Mouse (Mus musculus) limb, embryonic 15.5 days (tissue): Measurements from ENCODE around the gene Slc6a21. TPM values are rescaled to one million over a fixed set of nuclear protein-coding genes. Genes with fewer than 3 reads are reported as not detected.
"Not testable (repeated sequence)": the region's sequence is repeated elsewhere in the genome, so short reads cannot be mapped to it uniquely, and the experiment has no call there.

Experiments used
- ATAC-seq: fragments of 200-750 bp; cut with Nextera tagmentation; 2 replicates; pipeline ENCODE4 v1.8.0; 2017; ENCODE audit warnings: low read depth, moderate TSS enrichment; ENCODE audit not compliant: insufficient number of reproducible peaks, low FRiP score, low TSS enrichment
- H3K27ac ChIP-seq: fragments of 300-500 bp; sonication (generic); 2 replicates; pipeline ENCODE4 v1.5.1; 2015; ENCODE audit warnings: moderate library complexity, mild to moderate bottlenecking, inconsistent platforms
- H3K27me3 ChIP-seq: fragments of 300-500 bp; sonication (generic); 2 replicates; pipeline ENCODE4 v1.6.1; 2015; ENCODE audit warnings: inconsistent platforms
- H3K36me3 ChIP-seq: fragments of 300-500 bp; sonication (generic); 2 replicates; pipeline ENCODE4 v1.6.1; 2015; ENCODE audit warnings: inconsistent platforms
- H3K4me1 ChIP-seq: fragments of 300-500 bp; sonication (generic); 2 replicates; pipeline ENCODE4 v1.6.1; 2015; ENCODE audit warnings: inconsistent platforms
- H3K4me2 ChIP-seq: fragments of 300-500 bp; sonication (generic); 2 replicates; pipeline ENCODE4 v1.6.1; 2015; ENCODE audit warnings: mild to moderate bottlenecking, inconsistent platforms
- H3K4me3 ChIP-seq: fragments of 300-500 bp; sonication (generic); 2 replicates; pipeline ENCODE4 v1.5.1; 2015; ENCODE audit warnings: mild to moderate bottlenecking, inconsistent platforms
- H3K9ac ChIP-seq: fragments of 300-500 bp; sonication (generic); 2 replicates; pipeline ENCODE4 v1.6.1; 2015; ENCODE audit warnings: inconsistent platforms
- H3K9me3 ChIP-seq: fragments of 300-500 bp; sonication (generic); 2 replicates; pipeline ENCODE4 v1.6.1; 2016; ENCODE audit warnings: inconsistent platforms
- WGBS: fragments of 180-500 bp; shearing (Covaris S2); methylation state at CpG from one replicate; pipeline ENCODE4 v1.1.7; 2015; 5-methylcytosine and 5-hydroxymethylcytosine counted together
- polyA plus RNA-seq: library from polyadenylated mRNA; unstranded; fragments of >200 nt; fragmentation: Nextera tagmentation; extraction: Ambion mirVana; gene quantifications from 2 replicates; pipeline ENCODE4 v1.2.1, GENCODE M21; 2015

Gene Slc6a21
- polyA plus RNA-seq, 1 experiment from 2014 or later, result not detected

GRCm38 (mm10) chr7:45235656-45236180, 41.6 kb upstream of the Slc6a21 start:
- Histone ChIP-seq H3K9me3 (no peaks in the 10 kb centered on the region), H3K27ac (peak overlapping the region; percentile 44; the same call in 1 of the 2 replicates), H3K4me2 (peak overlapping the region; percentile 50), H3K9ac (0 out of 2 replicates have a peak overlapping the region, but pooled peaks have one; percentile 31), H3K36me3 (peaks cover 32% of the 10 kb centered on the region), H3K4me1 (peaks cover 35% of the 10 kb centered on the region), H3K27me3 (peaks cover 11% of the 10 kb centered on the region; the same call in 1 of the 2 replicates), H3K4me3 (peak overlapping the region; percentile 30)
- 0 out of 2 replicates have a peak, but pooled peaks have one; percentile 5 for ATAC-seq
- 28% methylated on average over 17 of the region's 17 CpGs for WGBS

- Histone ChIP-seq H3K36me3 (peaks cover 9% of the 10 kb centered on the region), H3K4me2 (no peak overlapping the region), H3K9me3 (no peaks in the 10 kb centered on the region), H3K4me1 (peaks cover 37% of the 10 kb centered on the region), H3K27ac (no peak overlapping the region), H3K9ac (no peak overlapping the region), H3K27me3 (peaks cover 12% of the 10 kb centered on the region; the same call in 1 of the 2 replicates), H3K4me3 (no peak overlapping the region)
- ATAC-seq, result no peak
- WGBS, result 77% methylated on average over 17 of the region's 17 CpGs
Measured at GRCm38 (mm10) chr7:45237747-45238699, 39.3 kb upstream of the Slc6a21 start.

GRCm38 (mm10) chr7:45238723-45239496, 38.4 kb upstream of the Slc6a21 start, which contains the start of gene Cd37:
Gene Cd37 (minus strand): TSS chr7:45239115.
- ATAC-seq, result no peak
- no peak within 1 kb of the TSS for H3K4me3 ChIP-seq
- H3K4me2 ChIP-seq, result no peak within 1 kb of the TSS
- H3K27ac ChIP-seq, result no peak within 1 kb of the TSS
- H3K4me1 ChIP-seq, result peaks cover 31% of the 10 kb centered on the region
- WGBS, result 43% methylated on average over 20 of the region's 20 CpGs
- no peaks in the 10 kb centered on the region for H3K9me3 ChIP-seq
- H3K36me3 ChIP-seq, result peaks cover 3% of the 10 kb centered on the region; the same call in 1 of the 2 replicates
- H3K9ac ChIP-seq, result no peak within 1 kb of the TSS
- peaks cover 12% of the 10 kb centered on the region; the same call in 1 of the 2 replicates for H3K27me3 ChIP-seq

- Histone ChIP-seq H3K27me3 (peaks cover 12% of the 10 kb centered on the region; the same call in 1 of the 2 replicates), H3K9me3 (no peaks in the 10 kb centered on the region), H3K36me3 (no peaks in the 10 kb centered on the region), H3K27ac (no peak overlapping the region), H3K9ac (no peak overlapping the region), H3K4me1 (peaks cover 19% of the 10 kb centered on the region), H3K4me2 (no peak overlapping the region), H3K4me3 (no peak overlapping the region)
- no peak for ATAC-seq
- WGBS, result 85% methylated on average over 7 of the region's 7 CpGs
Measured at GRCm38 (mm10) chr7:45240109-45240508, 37.2 kb upstream of the Slc6a21 start.

GRCm38 (mm10) chr7:45240633-45241388, 36.5 kb upstream of the Slc6a21 start, which contains the start of gene Slc6a16:
Gene Slc6a16 (plus strand): TSS chr7:45241085.
- no peak for ATAC-seq
- H3K36me3 ChIP-seq, result no peaks in the 10 kb centered on the region
- no peaks in the 10 kb centered on the region for H3K9me3 ChIP-seq
- H3K27ac ChIP-seq, result no peak within 1 kb of the TSS
- 16% methylated on average over 53 of the region's 53 CpGs for WGBS
- H3K9ac ChIP-seq, result 0 out of 2 replicates have a peak within 1 kb of the TSS, but pooled peaks have one; percentile 23
- H3K27me3 ChIP-seq, result peaks cover 12% of the 10 kb centered on the region; the same call in 1 of the 2 replicates
- H3K4me1 ChIP-seq, result peaks cover 12% of the 10 kb centered on the region
- H3K4me3 ChIP-seq, result peak within 1 kb of the TSS; percentile 28
- H3K4me2 ChIP-seq, result peak within 1 kb of the TSS; percentile 50

- Histone ChIP-seq H3K27ac (no peak overlapping the region), H3K27me3 (peaks cover 12% of the 10 kb centered on the region; the same call in 1 of the 2 replicates), H3K9me3 (no peaks in the 10 kb centered on the region), H3K36me3 (no peaks in the 10 kb centered on the region), H3K9ac (no peak overlapping the region), H3K4me2 (no peak overlapping the region), H3K4me1 (peaks cover 9% of the 10 kb centered on the region), H3K4me3 (no peak overlapping the region)
- 82% methylated on average over 6 of the region's 6 CpGs for WGBS
- ATAC-seq, result no peak
Measured at GRCm38 (mm10) chr7:45241389-45241749, 35.9 kb upstream of the Slc6a21 start.

GRCm38 (mm10) chr7:45247666-45248065, 29.6 kb upstream of the Slc6a21 start:
- H3K4me1 ChIP-seq, result no peaks in the 10 kb centered on the region
- H3K36me3 ChIP-seq, result no peaks in the 10 kb centered on the region
- no peak overlapping the region for H3K27ac ChIP-seq
- H3K4me3 ChIP-seq, result no peak overlapping the region
- H3K4me2 ChIP-seq, result no peak overlapping the region
- no peaks in the 10 kb centered on the region for H3K9me3 ChIP-seq
- 28% methylated on average over 3 of the region's 3 CpGs for WGBS
- no peak for ATAC-seq
- no peak overlapping the region for H3K9ac ChIP-seq
- H3K27me3 ChIP-seq, result no peaks in the 10 kb centered on the region

GRCm38 (mm10) chr7:45253806-45254205, 23.5 kb upstream of the Slc6a21 start:
- ATAC-seq, result no peak
- H3K4me1 ChIP-seq, result no peaks in the 10 kb centered on the region
- no peaks in the 10 kb centered on the region for H3K27me3 ChIP-seq
- H3K4me3 ChIP-seq, result no peak overlapping the region
- no peak overlapping the region for H3K27ac ChIP-seq
- no peak overlapping the region for H3K4me2 ChIP-seq
- H3K9ac ChIP-seq, result no peak overlapping the region
- H3K36me3 ChIP-seq, result no peaks in the 10 kb centered on the region
- WGBS, result 84% methylated on average over 8 of the region's 8 CpGs
- H3K9me3 ChIP-seq, result no peaks in the 10 kb centered on the region

GRCm38 (mm10) chr7:45255822-45256221, 21.5 kb upstream of the Slc6a21 start:
- not testable (repeated sequence) for H3K27me3 ChIP-seq, ATAC-seq, H3K9ac ChIP-seq, H3K4me2 ChIP-seq, H3K9me3 ChIP-seq, H3K27ac ChIP-seq, H3K4me1 ChIP-seq, H3K4me3 ChIP-seq, H3K36me3 ChIP-seq
- WGBS, result 79% methylated on average over 6 of the region's 7 CpGs

- H3K4me2 ChIP-seq, result no peak overlapping the region
- no peaks in the 10 kb centered on the region for H3K27me3 ChIP-seq
- no peak overlapping the region for H3K27ac ChIP-seq
- WGBS, result 57% methylated on average over 11 of the region's 11 CpGs
- no peak overlapping the region for H3K4me3 ChIP-seq
- no peak for ATAC-seq
- no peaks in the 10 kb centered on the region for H3K9me3 ChIP-seq
- no peaks in the 10 kb centered on the region for H3K36me3 ChIP-seq
- H3K9ac ChIP-seq, result no peak overlapping the region
- H3K4me1 ChIP-seq, result no peaks in the 10 kb centered on the region
Measured at GRCm38 (mm10) chr7:45257063-45257840, 20.1 kb upstream of the Slc6a21 start.
